Mouse (Mus musculus): ENCODE results near the gene Pwwp2b.

DNA sequence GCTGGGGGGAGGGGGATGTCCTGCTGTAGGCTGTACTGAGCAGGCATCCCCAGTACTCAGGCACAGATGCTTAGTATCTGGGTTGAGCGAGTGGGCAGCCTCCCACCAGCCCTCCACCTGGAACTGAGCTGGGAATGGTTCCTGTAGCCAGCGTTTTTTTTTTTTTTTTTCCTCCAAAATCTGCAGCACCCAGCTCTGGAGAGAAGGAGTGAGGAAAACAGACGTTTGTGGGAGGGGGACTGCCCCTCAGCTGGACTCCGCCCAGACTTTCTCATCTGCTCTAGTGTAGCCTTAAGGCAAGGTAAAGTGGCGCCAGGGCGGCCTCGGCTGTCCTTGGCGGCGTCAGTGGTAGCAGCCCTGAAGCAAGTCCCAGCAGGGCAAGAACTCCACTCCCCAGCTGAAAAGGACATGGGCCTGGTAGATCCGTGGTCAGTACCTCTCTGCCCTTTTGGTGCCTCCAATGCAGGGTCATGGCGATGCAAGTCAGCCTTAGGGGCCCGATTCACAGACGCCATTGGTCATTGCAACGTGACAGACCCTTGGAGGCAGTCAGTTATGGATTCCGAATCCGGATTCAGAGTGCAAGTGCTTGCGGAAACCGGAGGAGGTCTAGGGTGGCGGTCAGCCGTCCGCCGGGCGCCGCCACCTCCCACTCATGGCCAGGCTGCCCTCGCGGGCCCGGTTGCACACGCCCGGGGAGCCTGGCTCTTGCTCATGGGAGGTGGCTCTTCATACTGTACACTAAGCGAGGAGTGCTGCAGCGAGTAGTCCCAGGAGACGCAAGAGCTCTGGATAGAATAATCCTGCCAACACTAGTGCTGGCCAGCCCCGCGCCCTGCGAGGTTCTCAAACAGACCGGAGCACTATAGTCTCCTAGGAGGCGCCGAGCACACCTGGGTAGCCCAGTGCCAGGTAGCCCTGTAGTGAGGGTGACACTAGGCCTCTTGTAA lies 1.1 kb upstream of the Pwwp2b start:
- TF ChIP-seq POLR2A (IDR thresholded peaks at IDR 0.05; ENCODE audit: borderline replicate concordance, control insufficient read depth, low read depth, low read length) (no peak), CTCF (IDR thresholded peaks at IDR 0.05; ENCODE audit: control insufficient read depth, insufficient read depth, low read length) (no peak)

Data from bone marrow, adult 2 months (tissue).